Mouse (Mus musculus): ENCODE measurements around the gene Tmem201. TPM values are rescaled to one million over a fixed set of nuclear protein-coding genes. Genes with fewer than 3 reads are reported as not detected.
A peak's percentile ranks its signal among the peaks of the same experiment; 100 is the strongest.
"Not testable (repeated sequence)": the region's sequence is repeated elsewhere in the genome, so short reads cannot be mapped to it uniquely, and the experiment has no call there.

Gene Tmem201
- polyA plus RNA-seq, 1 experiment from 2014 or later: 43.9 TPM

DNA sequence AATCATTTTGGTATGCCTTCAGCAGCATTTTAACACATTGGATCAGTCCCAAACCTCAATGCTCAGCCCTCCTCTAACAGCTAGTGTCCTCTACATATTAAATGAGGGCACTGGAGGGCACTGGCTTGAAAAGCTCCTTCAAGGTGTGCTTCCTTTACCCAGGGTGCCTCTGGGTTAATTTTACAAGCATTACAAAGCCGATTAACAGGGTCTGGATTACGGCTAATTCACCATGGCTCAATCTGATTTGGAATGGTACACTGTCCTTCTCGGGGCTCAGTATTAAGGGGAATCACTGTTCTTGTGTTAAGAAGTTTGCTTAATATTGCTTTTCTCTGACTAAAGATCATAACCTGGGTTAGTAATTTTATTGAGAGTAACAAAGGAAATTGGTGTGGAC is 15.0 kb upstream of the Tmem201 start:
- Histone ChIP-seq H3K4me3 (ENCODE audit: low read length) (no peak overlapping the region), H3K36me3 (ENCODE audit: control insufficient read depth, insufficient read depth, low read length) (peaks cover 5% of the 10 kb centered on the region; the same call in 1 of the 2 replicates), H3K4me1 (ENCODE audit: control insufficient read depth, insufficient read depth, low read depth, low read length) (no peaks in the 10 kb centered on the region; the same call in 1 of the 2 replicates), H3K27me3 (replicated peaks; ENCODE audit: control insufficient read depth, insufficient read depth, low read length) (no peaks in the 10 kb centered on the region), H3K4me2 (ENCODE audit: low read length) (no peak overlapping the region), H3K9me3 (ENCODE audit: control insufficient read depth, low read length) (no peaks in the 10 kb centered on the region), H3K27ac (ENCODE audit: low read depth, low read length) (no peak overlapping the region), H3K9ac (ENCODE audit: low read depth, low read length) (no peak overlapping the region)
- no peak for ATAC-seq
- 57% methylated on average over 3 of the region's 3 CpGs for WGBS

DNA sequence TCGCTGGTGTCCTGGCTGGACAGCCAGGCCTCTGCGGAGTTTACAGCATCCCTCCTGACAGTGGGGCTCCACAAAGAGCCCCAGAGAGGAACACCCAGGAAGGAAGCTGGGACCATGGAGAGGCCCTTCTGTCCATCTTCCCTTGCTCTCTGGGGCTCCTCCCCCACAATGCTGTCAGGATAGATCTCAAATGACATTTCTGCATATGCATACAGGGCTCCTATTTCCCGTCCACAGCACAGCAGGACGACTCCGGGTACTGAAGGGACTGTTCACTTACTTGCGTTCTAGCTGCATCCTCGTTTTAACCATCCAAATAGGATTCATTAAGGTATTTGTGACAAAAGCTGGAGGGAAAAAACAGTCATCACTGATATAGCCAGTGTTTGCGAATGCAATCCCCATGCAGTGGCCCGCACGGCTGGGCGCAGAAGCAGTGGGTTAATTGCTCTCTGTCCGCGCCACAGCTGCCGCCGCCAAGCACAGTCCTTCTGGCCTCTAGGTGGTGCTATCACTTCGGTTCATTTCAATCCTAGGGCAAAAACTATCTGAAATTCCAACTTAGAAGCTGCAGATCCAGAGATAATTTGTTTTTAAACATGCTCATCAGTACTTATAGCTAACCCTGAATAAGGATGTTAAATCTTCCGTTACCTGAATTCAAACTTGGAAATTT is 14.4 kb upstream of the Tmem201 start:
- peaks cover 5% of the 10 kb centered on the region; the same call in 1 of the 2 replicates for H3K36me3 ChIP-seq (ENCODE audit: control insufficient read depth, insufficient read depth, low read length)
- H3K9ac ChIP-seq (ENCODE audit: low read depth, low read length): no peak overlapping the region
- no peak overlapping the region for H3K27ac ChIP-seq (ENCODE audit: low read depth, low read length)
- H3K4me1 ChIP-seq (ENCODE audit: control insufficient read depth, insufficient read depth, low read depth, low read length): no peaks in the 10 kb centered on the region; the same call in 1 of the 2 replicates
- no peaks in the 10 kb centered on the region for H3K27me3 ChIP-seq (replicated peaks; ENCODE audit: control insufficient read depth, insufficient read depth, low read length)
- H3K4me2 ChIP-seq (ENCODE audit: low read length): no peak overlapping the region
- 25% methylated on average over 17 of the region's 17 CpGs for WGBS
- no peak overlapping the region for H3K4me3 ChIP-seq (ENCODE audit: low read length)
- H3K9me3 ChIP-seq (ENCODE audit: control insufficient read depth, low read length): no peaks in the 10 kb centered on the region
- ATAC-seq: peak; percentile 63; the same call in 1 of the 2 replicates

DNA sequence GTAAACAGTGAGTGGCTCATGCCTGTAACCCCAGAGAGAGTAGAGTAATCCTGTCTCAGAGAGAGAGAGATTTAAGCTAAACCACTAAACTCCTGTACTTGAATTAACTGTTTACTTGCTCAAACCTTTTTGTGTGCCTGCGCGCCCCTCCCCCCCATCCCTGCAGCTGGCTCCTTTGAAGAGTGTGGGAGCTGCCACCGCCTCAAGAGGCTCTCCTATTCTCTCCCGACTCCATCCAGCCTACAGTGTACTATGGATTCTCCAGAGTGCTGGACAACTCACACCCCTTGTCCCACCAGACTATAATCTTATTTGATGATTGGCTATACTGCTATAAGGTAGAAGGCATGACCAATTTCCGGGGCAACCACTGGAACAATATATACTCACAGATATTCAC is 12.8 kb upstream of the Tmem201 start:
- no peak overlapping the region for H3K4me3 ChIP-seq (ENCODE audit: low read length)
- H3K4me2 ChIP-seq (ENCODE audit: low read length): no peak overlapping the region
- no peak overlapping the region for H3K9ac ChIP-seq (ENCODE audit: low read depth, low read length)
- no peak for ATAC-seq
- H3K27me3 ChIP-seq (replicated peaks; ENCODE audit: control insufficient read depth, insufficient read depth, low read length): no peaks in the 10 kb centered on the region
- H3K4me1 ChIP-seq (ENCODE audit: control insufficient read depth, insufficient read depth, low read depth, low read length): no peaks in the 10 kb centered on the region; the same call in 1 of the 2 replicates
- no peaks in the 10 kb centered on the region for H3K9me3 ChIP-seq (ENCODE audit: control insufficient read depth, low read length)
- H3K36me3 ChIP-seq (ENCODE audit: control insufficient read depth, insufficient read depth, low read length): peaks cover 8% of the 10 kb centered on the region
- WGBS: 40% methylated on average over 5 of the region's 5 CpGs
- no peak overlapping the region for H3K27ac ChIP-seq (ENCODE audit: low read depth, low read length)

DNA sequence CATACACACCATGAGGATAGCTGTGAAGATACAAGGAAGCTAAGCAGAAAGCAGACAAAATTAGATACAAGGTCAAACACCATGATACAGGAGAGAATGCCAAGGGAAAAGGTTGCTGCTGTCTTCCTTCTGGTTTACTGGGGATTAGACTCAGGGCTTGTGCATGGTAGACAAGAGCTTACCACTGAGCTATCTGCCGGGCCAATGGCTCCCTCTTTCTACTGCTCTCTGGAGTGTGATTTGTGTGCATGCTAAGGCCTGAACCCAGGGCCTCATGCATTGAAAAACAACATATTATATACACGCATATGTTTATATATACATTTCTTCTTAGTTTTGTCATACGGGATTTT is 11.8 kb upstream of the Tmem201 start:
- not testable (repeated sequence) for H3K9ac ChIP-seq (ENCODE audit: low read depth, low read length); H3K4me1 ChIP-seq (ENCODE audit: control insufficient read depth, insufficient read depth, low read depth, low read length); ATAC-seq; H3K4me2 ChIP-seq (ENCODE audit: low read length); H3K27me3 ChIP-seq (replicated peaks; ENCODE audit: control insufficient read depth, insufficient read depth, low read length); H3K27ac ChIP-seq (ENCODE audit: low read depth, low read length); H3K4me3 ChIP-seq (ENCODE audit: low read length); H3K9me3 ChIP-seq (ENCODE audit: control insufficient read depth, low read length)
- 93% methylated on average over 3 of the region's 3 CpGs for WGBS
- peaks cover 11% of the 10 kb centered on the region for H3K36me3 ChIP-seq (ENCODE audit: control insufficient read depth, insufficient read depth, low read length)

DNA sequence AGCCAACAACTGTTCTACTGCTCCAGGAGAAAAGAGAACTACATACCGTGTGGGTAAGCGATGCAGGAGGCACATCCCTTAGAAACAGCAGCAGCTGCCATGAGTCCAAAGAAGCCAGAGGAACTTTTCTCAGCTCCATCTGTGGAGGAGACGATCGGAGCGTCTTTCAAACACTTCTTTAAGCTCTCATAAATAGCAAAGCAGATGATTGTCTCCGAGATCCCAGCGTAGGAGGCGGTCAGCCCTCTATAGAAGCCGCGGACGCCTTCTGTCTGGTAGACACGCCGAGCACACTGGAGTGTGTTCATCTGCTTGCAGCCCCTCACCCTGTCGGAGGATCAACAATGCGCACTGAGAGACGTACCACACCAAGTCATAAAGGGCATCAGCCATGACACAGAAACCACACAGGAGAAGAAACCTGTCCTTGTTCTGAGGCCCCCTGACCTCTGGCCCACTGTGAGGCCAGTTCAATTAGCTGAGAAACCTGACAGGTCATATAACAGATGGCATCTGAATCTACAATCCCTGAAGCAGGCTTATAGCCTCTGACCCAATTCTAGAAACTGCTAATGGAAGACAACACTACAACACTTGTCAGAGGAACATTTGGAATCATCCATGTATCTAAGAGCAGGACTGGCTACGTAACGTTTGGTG is 11.3 kb upstream of the Tmem201 start:
- ATAC-seq: no peak
- 90% methylated on average over 18 of the region's 18 CpGs for WGBS
- Histone ChIP-seq H3K9ac (ENCODE audit: low read depth, low read length) (no peak overlapping the region), H3K4me3 (ENCODE audit: low read length) (no peak overlapping the region), H3K9me3 (ENCODE audit: control insufficient read depth, low read length) (no peaks in the 10 kb centered on the region), H3K27me3 (replicated peaks; ENCODE audit: control insufficient read depth, insufficient read depth, low read length) (no peaks in the 10 kb centered on the region), H3K27ac (ENCODE audit: low read depth, low read length) (no peak overlapping the region), H3K36me3 (ENCODE audit: control insufficient read depth, insufficient read depth, low read length) (peaks cover 13% of the 10 kb centered on the region), H3K4me2 (ENCODE audit: low read length) (no peak overlapping the region), H3K4me1 (ENCODE audit: control insufficient read depth, insufficient read depth, low read depth, low read length) (no peaks in the 10 kb centered on the region; the same call in 1 of the 2 replicates)

DNA sequence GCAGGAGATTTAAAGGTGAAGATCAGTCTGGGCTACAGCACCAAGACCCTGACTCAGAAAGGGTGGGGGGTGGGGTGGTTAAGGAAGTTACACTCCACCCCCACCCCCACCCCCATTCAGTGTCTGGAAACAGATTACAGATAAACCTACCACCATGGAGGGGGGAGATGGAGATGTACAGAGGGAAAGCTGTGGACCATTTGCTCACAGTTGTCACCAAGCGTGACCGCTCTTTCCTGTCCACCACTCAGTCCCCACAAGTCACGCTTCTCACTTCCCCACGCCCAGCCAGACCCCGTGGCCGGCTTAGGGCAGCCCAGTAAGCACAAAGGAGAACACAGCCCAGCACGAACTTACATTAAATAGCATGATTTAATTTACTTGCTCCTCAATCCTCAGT is 6.3 kb upstream of the Tmem201 start:
- H3K4me1 ChIP-seq (ENCODE audit: control insufficient read depth, insufficient read depth, low read depth, low read length): no peaks in the 10 kb centered on the region
- H3K9ac ChIP-seq (ENCODE audit: low read depth, low read length): no peak overlapping the region
- no peak overlapping the region for H3K4me2 ChIP-seq (ENCODE audit: low read length)
- ATAC-seq: no peak
- WGBS: 82% methylated on average over 7 of the region's 7 CpGs
- H3K36me3 ChIP-seq (ENCODE audit: control insufficient read depth, insufficient read depth, low read length): peaks cover 17% of the 10 kb centered on the region
- no peak overlapping the region for H3K27ac ChIP-seq (ENCODE audit: low read depth, low read length)
- H3K27me3 ChIP-seq (replicated peaks; ENCODE audit: control insufficient read depth, insufficient read depth, low read length): no peaks in the 10 kb centered on the region
- H3K4me3 ChIP-seq (ENCODE audit: low read length): no peak overlapping the region
- no peaks in the 10 kb centered on the region for H3K9me3 ChIP-seq (ENCODE audit: control insufficient read depth, low read length)

DNA sequence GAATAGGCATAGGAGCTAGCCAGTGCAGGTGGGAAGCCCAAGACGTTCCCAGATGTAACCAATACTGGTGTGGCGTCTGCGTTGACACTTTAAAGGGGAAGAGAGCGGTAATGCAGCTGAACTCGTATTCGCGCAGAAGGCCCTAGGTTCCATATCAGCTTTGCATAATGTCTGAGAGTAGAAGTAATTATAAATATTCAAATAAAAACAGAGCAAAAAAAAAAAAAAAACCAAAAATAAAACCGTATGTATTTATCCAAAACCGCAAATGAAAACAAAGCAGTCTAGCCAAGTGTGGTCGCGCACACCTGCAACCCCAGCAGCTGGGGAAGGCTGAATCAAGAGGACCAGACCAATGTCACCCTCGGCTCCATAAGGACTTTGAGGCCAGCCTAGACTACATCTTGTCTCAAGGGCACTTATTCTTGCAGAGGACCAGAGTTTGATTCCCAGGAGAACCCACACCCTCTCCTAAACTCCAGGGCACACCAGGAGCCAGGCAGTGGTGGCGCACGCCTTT is 4.2 kb upstream of the Tmem201 start:
- no peaks in the 10 kb centered on the region for H3K27me3 ChIP-seq (replicated peaks; ENCODE audit: control insufficient read depth, insufficient read depth, low read length)
- H3K36me3 ChIP-seq (ENCODE audit: control insufficient read depth, insufficient read depth, low read length): peaks cover 13% of the 10 kb centered on the region
- H3K4me3 ChIP-seq (ENCODE audit: low read length): no peak overlapping the region
- H3K4me1 ChIP-seq (ENCODE audit: control insufficient read depth, insufficient read depth, low read depth, low read length): peaks cover 6% of the 10 kb centered on the region
- no peak overlapping the region for H3K27ac ChIP-seq (ENCODE audit: low read depth, low read length)
- H3K9ac ChIP-seq (ENCODE audit: low read depth, low read length): no peak overlapping the region
- H3K4me2 ChIP-seq (ENCODE audit: low read length): no peak overlapping the region
- 94% methylated on average over 14 of the region's 14 CpGs for WGBS
- no peaks in the 10 kb centered on the region for H3K9me3 ChIP-seq (ENCODE audit: control insufficient read depth, low read length)
- ATAC-seq: no peak

DNA sequence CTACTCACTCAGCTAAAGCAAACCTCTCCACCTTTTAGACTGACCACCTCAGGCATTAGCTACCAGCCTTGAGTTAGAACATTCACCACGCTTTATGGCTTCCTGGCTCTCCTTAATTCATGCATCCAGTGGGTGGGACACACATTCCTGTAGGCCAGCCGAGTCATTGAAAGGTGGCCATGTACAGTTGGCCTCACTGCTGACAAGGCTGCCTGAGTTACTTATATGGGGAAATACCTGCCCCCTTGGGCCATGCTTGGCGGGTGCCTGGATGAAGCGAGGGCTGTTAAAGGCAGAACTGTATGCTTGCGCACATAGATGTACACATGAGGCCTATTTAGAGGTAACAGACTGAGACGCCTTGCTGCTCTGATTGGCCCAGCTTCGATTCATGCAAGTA is 2.5 kb upstream of the Tmem201 start:
- WGBS: 87% methylated on average over 7 of the region's 7 CpGs
- ATAC-seq: no peak
- H3K9ac ChIP-seq (ENCODE audit: low read depth, low read length): no peak overlapping the region
- no peak overlapping the region for H3K4me2 ChIP-seq (ENCODE audit: low read length)
- H3K9me3 ChIP-seq (ENCODE audit: control insufficient read depth, low read length): no peaks in the 10 kb centered on the region
- H3K27ac ChIP-seq (ENCODE audit: low read depth, low read length): no peak overlapping the region
- no peak overlapping the region for H3K4me3 ChIP-seq (ENCODE audit: low read length)
- no peaks in the 10 kb centered on the region for H3K27me3 ChIP-seq (replicated peaks; ENCODE audit: control insufficient read depth, insufficient read depth, low read length)
- peaks cover 23% of the 10 kb centered on the region for H3K4me1 ChIP-seq (ENCODE audit: control insufficient read depth, insufficient read depth, low read depth, low read length)
- H3K36me3 ChIP-seq (ENCODE audit: control insufficient read depth, insufficient read depth, low read length): peaks cover 9% of the 10 kb centered on the region

DNA sequence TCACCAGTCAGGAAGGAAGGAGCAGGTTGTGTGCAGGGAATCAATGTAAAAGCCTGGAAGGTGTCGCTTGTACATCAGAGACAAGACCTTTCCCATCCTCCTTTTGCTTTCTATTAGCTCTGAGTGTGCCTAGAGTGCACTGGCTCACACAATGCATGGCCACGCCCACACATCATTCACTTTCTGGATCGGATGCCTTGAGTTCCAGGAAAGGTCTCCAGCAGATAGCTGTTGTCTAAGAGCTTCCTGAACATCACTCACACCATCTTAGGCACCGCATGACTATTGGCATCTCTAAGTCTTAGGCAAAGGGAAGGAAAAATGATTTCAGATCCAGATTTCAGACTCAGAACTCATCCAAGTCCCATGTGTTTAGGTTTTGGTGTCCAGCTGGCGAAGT is 1.6 kb upstream of the Tmem201 start:
- peaks cover 6% of the 10 kb centered on the region for H3K36me3 ChIP-seq (ENCODE audit: control insufficient read depth, insufficient read depth, low read length)
- no peaks in the 10 kb centered on the region for H3K9me3 ChIP-seq (ENCODE audit: control insufficient read depth, low read length)
- 74% methylated on average over 5 of the region's 5 CpGs for WGBS
- H3K27ac ChIP-seq (ENCODE audit: low read depth, low read length): no peak overlapping the region
- H3K9ac ChIP-seq (ENCODE audit: low read depth, low read length): no peak overlapping the region
- H3K4me2 ChIP-seq (ENCODE audit: low read length): no peak overlapping the region
- H3K4me3 ChIP-seq (ENCODE audit: low read length): no peak overlapping the region
- peaks cover 32% of the 10 kb centered on the region for H3K4me1 ChIP-seq (ENCODE audit: control insufficient read depth, insufficient read depth, low read depth, low read length)
- ATAC-seq: no peak
- H3K27me3 ChIP-seq (replicated peaks; ENCODE audit: control insufficient read depth, insufficient read depth, low read length): no peaks in the 10 kb centered on the region
